Mouse (Mus musculus) heart, embryonic 16.5 days (tissue): Measurements from ENCODE around the gene Inpp4b. TPM values are rescaled to one million over a fixed set of nuclear protein-coding genes. Genes with fewer than 3 reads are reported as not detected.
"Not testable (repeated sequence)": the region's sequence is repeated elsewhere in the genome, so short reads cannot be mapped to it uniquely, and the experiment has no call there.

Experiments used
- ATAC-seq: fragments of 200-750 bp; cut with Nextera tagmentation; replicated peaks from 2 replicates; pipeline ENCODE4 v1.8.0; 2017; ENCODE audit warnings: moderate number of reproducible peaks; ENCODE audit not compliant: insufficient read depth, low FRiP score; ENCODE audit errors: extremely low read depth
- H3K27ac ChIP-seq: fragments of 300-500 bp; sonication (generic); 2 replicates; pipeline ENCODE4 v1.5.1; 2014; ENCODE audit warnings: mild to moderate bottlenecking, low read length, control low read depth, moderate library complexity
- H3K27me3 ChIP-seq: fragments of 300-500 bp; sonication (generic); 2 replicates; pipeline ENCODE4 v1.6.1; 2014; ENCODE audit warnings: low read length, mixed read lengths; ENCODE audit not compliant: control insufficient read depth, insufficient read depth
- H3K36me3 ChIP-seq: fragments of 300-500 bp; sonication (generic); 2 replicates; pipeline ENCODE4 v1.6.1; 2014; ENCODE audit not compliant: control insufficient read depth, insufficient read depth
- H3K4me1 ChIP-seq: fragments of 300-500 bp; sonication (generic); 2 replicates; pipeline ENCODE4 v1.6.1; 2014; ENCODE audit warnings: low read length, mixed read lengths; ENCODE audit not compliant: control insufficient read depth, insufficient read depth
- H3K4me2 ChIP-seq: fragments of 300-500 bp; sonication (generic); 2 replicates; pipeline ENCODE4 v1.6.1; 2014; ENCODE audit warnings: low read depth, mild to moderate bottlenecking, control low read depth, low read length
- H3K4me3 ChIP-seq: fragments of 300-500 bp; sonication (generic); 2 replicates; pipeline ENCODE4 v1.5.1; 2014; ENCODE audit warnings: mild to moderate bottlenecking, control low read depth, low read length
- H3K9ac ChIP-seq: fragments of 300-500 bp; sonication (generic); 2 replicates; pipeline ENCODE4 v1.6.1; 2014; ENCODE audit warnings: low read length, control low read depth
- H3K9me3 ChIP-seq: fragments of 300-500 bp; sonication (generic); replicated peaks from 2 replicates; pipeline ENCODE4 v1.6.1; 2016; ENCODE audit warnings: low read length; ENCODE audit not compliant: control insufficient read depth
- WGBS: fragments of 180-500 bp; shearing (Covaris S2); extraction: QIAGEN DNeasy Blood & Tissue Kit; methylation state at CpG from one replicate; pipeline ENCODE4 v1.1.7; 2014; 5-methylcytosine and 5-hydroxymethylcytosine counted together
- polyA plus RNA-seq: library from polyadenylated mRNA; unstranded; fragments of >200 nt; fragmentation: Nextera tagmentation; extraction: Ambion mirVana; gene quantifications from 2 replicates; pipeline ENCODE4 v1.2.1, GENCODE M21; 2015

Inpp4b gene
- polyA plus RNA-seq, 1 experiment from 2014 or later = 12.2 TPM

DNA sequence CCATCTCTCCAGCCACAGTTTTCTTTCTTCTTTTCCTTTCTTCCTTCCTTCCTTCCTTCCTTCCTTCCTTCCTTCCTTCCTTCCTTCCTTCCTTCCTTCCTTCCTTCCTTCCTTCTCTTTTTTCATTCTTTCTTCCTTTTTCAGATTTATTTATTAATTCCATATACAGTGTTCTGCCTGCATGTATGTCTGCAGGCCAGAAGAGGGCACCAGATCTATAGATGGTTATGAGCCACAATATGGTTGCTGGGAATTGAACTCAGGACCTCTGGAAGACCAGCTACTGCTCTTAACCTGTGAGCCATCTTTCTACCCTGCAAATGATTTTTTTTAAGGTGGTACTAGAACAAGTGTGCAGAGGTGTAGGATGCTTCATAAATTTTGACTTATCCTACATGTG lies 689.7 kb downstream of the Inpp4b start:
- H3K4me3 ChIP-seq, H3K9me3 ChIP-seq, H3K27me3 ChIP-seq, H3K4me2 ChIP-seq, H3K36me3 ChIP-seq, H3K4me1 ChIP-seq, H3K9ac ChIP-seq, H3K27ac ChIP-seq, ATAC-seq: not testable (repeated sequence)

DNA sequence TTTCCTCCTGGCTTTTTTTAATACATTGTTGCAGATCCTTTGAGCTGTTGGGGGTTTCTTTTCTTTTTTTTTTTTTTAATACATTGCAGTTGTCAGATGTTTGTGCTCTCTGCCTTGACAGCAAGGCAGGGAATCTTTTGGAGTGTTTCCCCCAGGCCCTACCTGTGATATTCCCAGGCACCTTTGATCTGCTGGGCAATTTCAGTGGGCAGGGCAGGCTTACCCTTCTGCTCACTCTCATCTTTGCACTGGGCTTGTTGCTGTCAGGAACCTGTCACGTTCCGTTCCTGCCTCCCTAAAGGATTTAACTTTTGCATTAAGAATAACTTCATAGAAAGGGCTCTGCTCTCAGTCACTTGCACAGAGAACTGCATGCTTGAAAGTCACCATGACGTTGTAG lies 711.7 kb downstream of the Inpp4b start:
- H3K4me3 ChIP-seq = no peak overlapping the region
- H3K9ac ChIP-seq = no peak overlapping the region
- no peaks in the 10 kb centered on the region for H3K9me3 ChIP-seq
- no peak for ATAC-seq
- H3K27me3 ChIP-seq = no peaks in the 10 kb centered on the region
- no peaks in the 10 kb centered on the region; the same call in 1 of the 2 replicates for H3K36me3 ChIP-seq
- H3K27ac ChIP-seq = no peak overlapping the region
- 63% methylated on average over 3 of the region's 3 CpGs for WGBS
- H3K4me2 ChIP-seq = no peak overlapping the region
- no peaks in the 10 kb centered on the region for H3K4me1 ChIP-seq

DNA sequence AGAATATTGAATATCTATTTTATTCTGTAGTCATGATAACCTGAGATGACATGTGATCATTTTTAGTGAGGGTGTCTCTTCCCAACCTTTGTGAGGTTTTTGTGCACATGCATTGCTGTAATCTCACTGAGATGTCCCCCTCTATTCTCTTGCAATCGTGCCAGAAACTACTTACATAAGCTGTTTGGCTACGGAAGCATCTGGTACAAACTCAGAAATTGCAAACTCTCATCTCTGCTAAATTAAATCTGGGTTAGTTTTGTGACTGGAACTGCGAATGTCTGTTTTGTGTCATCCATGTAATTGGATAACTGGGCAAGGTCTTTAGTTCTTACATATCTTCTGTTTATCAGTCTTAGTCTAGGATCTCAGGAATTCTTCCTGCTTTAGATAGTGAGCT lies 725.3 kb downstream of the Inpp4b start:
- Histone ChIP-seq H3K36me3 (no peaks in the 10 kb centered on the region), H3K4me3 (no peak overlapping the region), H3K9me3 (no peaks in the 10 kb centered on the region), H3K4me2 (no peak overlapping the region), H3K27me3 (no peaks in the 10 kb centered on the region), H3K9ac (no peak overlapping the region), H3K27ac (no peak overlapping the region), H3K4me1 (no peaks in the 10 kb centered on the region)
- 75% methylated on average over 3 of the region's 3 CpGs for WGBS
- ATAC-seq = no peak

DNA sequence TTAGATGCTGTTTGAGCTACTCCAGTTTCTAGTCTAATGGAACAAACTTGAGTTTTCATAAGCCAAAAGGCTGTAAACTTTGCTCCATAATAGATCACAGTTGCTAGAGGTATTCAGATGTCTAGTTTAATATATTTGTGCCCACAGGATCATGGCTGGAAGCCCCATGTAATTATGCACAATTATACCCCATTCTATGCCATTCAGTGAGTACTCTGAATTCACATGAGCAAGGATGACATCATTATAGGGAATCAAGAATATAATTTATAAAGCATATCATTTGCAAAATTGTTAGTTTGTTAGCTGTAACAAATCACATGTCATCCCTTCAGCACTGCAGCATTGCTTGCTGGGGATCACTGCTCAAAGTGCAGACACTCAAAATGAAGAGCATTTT lies 736.9 kb downstream of the Inpp4b start:
- H3K4me2 ChIP-seq = no peak overlapping the region
- no peaks in the 10 kb centered on the region; the same call in 1 of the 2 replicates for H3K36me3 ChIP-seq
- no peak overlapping the region for H3K4me3 ChIP-seq
- no peaks in the 10 kb centered on the region for H3K27me3 ChIP-seq
- no peaks in the 10 kb centered on the region for H3K9me3 ChIP-seq
- H3K4me1 ChIP-seq = no peaks in the 10 kb centered on the region
- no peak overlapping the region for H3K9ac ChIP-seq
- no peak for ATAC-seq
- no peak overlapping the region for H3K27ac ChIP-seq

DNA sequence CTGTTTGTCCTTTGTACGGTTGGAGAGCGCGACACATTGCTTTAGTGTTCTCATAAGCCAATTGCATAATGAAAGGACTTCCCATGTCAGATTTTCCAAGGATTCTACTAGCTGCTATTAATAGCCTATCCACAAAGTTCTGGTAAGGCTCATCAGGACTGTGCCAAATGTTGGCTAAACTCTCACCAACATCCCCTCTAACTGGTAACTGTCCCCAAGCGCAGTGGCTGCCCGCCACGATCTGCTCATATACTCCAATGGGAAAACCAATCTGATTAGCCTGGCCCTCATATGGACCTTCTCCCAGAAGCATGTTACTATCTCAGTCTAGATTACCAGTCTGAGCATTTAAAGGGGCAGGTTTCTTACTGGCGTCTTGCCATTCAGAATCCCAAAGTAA lies 744.3 kb downstream of the Inpp4b start:
- H3K4me3 ChIP-seq, H3K27ac ChIP-seq, H3K27me3 ChIP-seq, H3K4me1 ChIP-seq, H3K9me3 ChIP-seq, H3K9ac ChIP-seq, H3K4me2 ChIP-seq, H3K36me3 ChIP-seq, ATAC-seq: not testable (repeated sequence)
- WGBS = 85% methylated on average over 7 of the region's 7 CpGs

DNA sequence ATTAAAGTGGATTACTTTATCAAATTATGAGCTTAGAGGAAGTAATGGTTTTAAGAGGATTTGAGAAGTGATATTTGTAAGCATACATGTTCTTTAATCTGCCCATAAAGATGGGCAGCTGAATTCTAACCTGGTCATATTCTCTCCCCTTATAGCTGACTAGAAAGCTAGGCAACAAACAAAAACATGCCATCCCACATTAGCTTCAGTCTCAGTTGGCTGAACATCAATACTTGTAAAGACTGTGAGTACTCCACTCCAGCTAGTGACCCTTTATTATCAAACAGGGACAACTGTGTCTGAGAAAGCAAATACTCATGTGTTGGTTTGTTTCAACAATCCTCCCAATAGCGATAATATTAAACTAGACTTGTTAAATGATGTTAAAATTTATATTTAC lies 748.5 kb downstream of the Inpp4b start:
- no peak for ATAC-seq
- no peak overlapping the region for H3K4me2 ChIP-seq
- H3K9ac ChIP-seq = no peak overlapping the region
- 0 out of 2 replicates have a peak, but pooled peaks cover 3% of the 10 kb centered on the region for H3K9me3 ChIP-seq
- 78% methylated on average over 1 of the region's 1 CpGs for WGBS
- no peak overlapping the region for H3K27ac ChIP-seq
- H3K4me1 ChIP-seq = no peaks in the 10 kb centered on the region
- no peaks in the 10 kb centered on the region for H3K27me3 ChIP-seq
- no peak overlapping the region for H3K4me3 ChIP-seq
- H3K36me3 ChIP-seq = no peaks in the 10 kb centered on the region

DNA sequence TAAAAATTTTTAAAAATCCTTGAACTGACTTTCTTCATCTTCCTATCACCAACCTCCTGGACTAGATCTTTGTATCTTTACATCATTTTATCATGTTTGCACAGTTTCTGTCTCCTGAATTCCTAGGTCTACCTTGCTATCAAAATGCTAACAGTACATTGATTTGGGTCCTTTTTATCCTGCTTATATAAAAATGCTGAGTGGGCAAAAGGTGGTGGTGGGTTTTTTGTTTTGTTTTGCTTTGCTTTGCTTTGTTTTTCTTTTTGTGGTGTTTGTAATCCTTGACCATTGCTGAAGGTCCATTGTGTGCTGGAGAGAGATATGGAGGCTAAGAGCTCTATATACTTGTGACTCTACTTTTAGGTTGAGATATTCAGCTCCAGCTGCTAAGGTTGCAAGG lies 750.9 kb downstream of the Inpp4b start:
- H3K9me3 ChIP-seq = 0 out of 2 replicates have a peak, but pooled peaks cover under 1% of the 10 kb centered on the region
- no peaks in the 10 kb centered on the region for H3K4me1 ChIP-seq
- no peaks in the 10 kb centered on the region for H3K36me3 ChIP-seq
- no peak overlapping the region for H3K27ac ChIP-seq
- no peak overlapping the region for H3K4me3 ChIP-seq
- H3K27me3 ChIP-seq = no peaks in the 10 kb centered on the region
- ATAC-seq = no peak
- H3K9ac ChIP-seq = no peak overlapping the region
- no peak overlapping the region for H3K4me2 ChIP-seq

DNA sequence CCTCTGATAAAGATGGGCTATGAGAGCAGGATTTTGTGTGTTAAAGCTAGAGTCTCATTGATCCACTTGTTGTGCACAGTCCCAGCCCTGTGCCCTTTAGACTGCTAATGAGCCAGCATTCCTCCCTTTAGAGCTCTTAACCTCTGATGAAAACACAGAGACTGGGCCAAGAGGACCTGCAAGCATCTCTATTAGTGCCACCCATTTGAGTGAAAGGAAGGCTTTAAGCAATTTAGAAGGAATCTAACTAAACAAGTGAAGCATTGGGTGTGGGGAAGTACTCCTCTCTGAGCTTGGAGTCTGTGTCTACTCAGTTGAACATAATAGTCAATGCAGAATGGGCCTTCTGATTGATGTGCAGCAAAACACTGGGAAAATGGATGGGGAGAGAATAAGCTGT lies 762.2 kb downstream of the Inpp4b start:
- Histone ChIP-seq H3K27me3 (no peaks in the 10 kb centered on the region), H3K9me3 (no peaks in the 10 kb centered on the region), H3K9ac (no peak overlapping the region), H3K27ac (no peak overlapping the region), H3K4me2 (no peak overlapping the region), H3K4me3 (no peak overlapping the region), H3K36me3 (no peaks in the 10 kb centered on the region), H3K4me1 (no peaks in the 10 kb centered on the region)
- no peak for ATAC-seq

DNA sequence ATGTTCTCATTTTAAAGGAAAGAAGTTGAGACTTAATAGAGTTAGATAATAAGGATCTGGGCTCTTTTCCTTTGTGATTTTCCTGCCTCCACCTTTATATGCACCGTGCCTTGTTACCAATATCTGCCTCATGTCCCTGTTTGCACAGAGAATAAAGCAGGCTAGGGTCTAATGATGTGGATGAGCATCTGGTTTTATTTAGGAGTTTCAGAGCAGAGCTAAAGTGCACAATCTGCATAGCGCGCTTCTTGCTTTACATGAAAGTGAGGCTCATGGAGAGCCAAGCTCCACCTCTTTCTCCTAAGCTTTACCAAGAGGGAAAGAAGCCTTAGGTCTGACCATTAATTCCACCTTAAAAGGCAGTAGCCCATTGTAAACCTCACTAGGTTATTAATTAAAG lies 763.8 kb downstream of the Inpp4b start:
- Histone ChIP-seq H3K4me1 (no peaks in the 10 kb centered on the region), H3K27ac (no peak overlapping the region), H3K4me2 (no peak overlapping the region), H3K9me3 (no peaks in the 10 kb centered on the region), H3K36me3 (no peaks in the 10 kb centered on the region), H3K27me3 (no peaks in the 10 kb centered on the region), H3K4me3 (no peak overlapping the region), H3K9ac (no peak overlapping the region)
- WGBS = 79% methylated on average over 3 of the region's 3 CpGs
- ATAC-seq = no peak

DNA sequence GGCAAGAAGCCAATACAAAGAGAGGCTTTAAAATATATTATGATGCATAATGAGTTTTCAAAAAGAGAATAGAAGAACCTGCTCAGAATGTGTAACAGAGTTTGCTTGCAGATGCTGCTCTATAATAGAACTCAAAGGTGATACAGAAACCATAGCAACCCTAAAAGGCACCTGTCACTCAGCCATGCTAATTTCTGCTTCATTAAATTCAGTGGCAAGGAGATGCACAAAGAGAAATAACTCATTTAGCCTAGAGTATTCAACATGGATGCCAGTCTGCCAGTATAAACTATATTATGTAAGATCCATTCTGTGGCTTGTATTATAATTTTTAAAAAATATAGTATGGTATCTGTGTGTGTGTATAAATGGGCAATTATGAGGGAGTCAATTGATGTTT lies 807.9 kb downstream of the Inpp4b start:
- Histone ChIP-seq H3K4me1 (no peaks in the 10 kb centered on the region), H3K4me2 (no peak overlapping the region), H3K9me3 (peaks cover 8% of the 10 kb centered on the region), H3K9ac (no peak overlapping the region), H3K36me3 (no peaks in the 10 kb centered on the region), H3K4me3 (no peak overlapping the region), H3K27me3 (no peaks in the 10 kb centered on the region), H3K27ac (no peak overlapping the region)
- ATAC-seq = no peak
